24 mouse cellular contexts compared by ENCODE assay signal in the genomic region with DNA sequence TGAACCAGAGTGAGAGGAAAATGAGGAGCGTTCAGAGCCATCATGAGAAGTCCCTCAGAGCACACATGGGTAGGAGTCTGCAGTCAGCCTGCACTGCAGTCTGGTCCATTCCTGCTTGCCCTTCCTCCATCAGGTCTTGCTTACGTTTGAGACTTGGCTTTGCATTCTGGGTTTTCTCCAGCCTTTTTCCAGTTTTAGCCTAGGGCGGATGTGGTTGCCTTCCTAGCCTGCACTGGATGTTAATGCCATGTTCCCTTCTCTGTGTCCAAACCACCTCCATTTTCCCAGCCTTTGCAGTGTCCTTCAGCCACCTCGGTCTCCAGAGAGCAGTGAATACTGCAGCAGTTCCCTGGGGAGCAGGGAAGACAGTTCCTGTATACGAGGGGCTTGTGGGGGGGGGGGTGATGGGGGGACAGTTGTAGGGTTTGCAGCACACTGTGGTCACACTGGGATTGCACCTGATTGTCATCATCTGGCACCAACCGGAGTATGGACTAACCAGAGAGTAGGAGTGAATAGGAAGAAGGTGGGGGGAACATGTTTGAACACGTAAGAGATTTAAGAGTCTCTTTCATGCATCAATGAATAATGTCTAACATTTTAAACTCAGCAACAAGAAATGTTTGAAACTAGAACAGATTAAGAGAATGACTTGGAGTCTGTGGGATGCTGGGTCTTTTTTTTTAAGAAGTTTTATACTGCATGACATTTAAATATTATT.
DNase-seq lines count a peak whose midpoint lies in the region; ATAC-seq and TF ChIP-seq lines count a peak whose summit lies in the region.
"Had no signal": no experiment of that assay in that cellular context is flagged by ENCODE, and none has a peak within 500 bp of the region (broad histone marks: within the 10 kb centered on the region; RNA-seq: fewer than 3 reads in every experiment).

No protein-coding gene starts in this region.

- no peak for TF ChIP-seq POLR2A in CH12.LX (IDR thresholded peaks at IDR 0.05; ENCODE audit: low read depth, low read length)

- H3K9ac ChIP-seq in CH12.LX (ENCODE audit: insufficient read depth, low read depth): no peak overlapping the region
- H3K9ac ChIP-seq: embryonic facial prominence, embryonic 13.5 days; embryonic facial prominence, embryonic 15.5 days; forebrain, embryonic 13.5 days; forebrain, embryonic 15.5 days; forebrain, postnatal 0 days had no signal

- no peak overlapping the region for H3K4me2 ChIP-seq in CH12.LX (ENCODE audit: insufficient read depth, low read depth, poor library complexity, severe bottlenecking)
- H3K4me2 ChIP-seq: embryonic facial prominence, embryonic 13.5 days; embryonic facial prominence, embryonic 15.5 days; forebrain, embryonic 13.5 days; forebrain, embryonic 15.5 days had no signal

- no peaks in the 10 kb centered on the region for H3K9me3 ChIP-seq in CH12.LX (replicated peaks; ENCODE audit: low read length)
- H3K9me3 ChIP-seq in forebrain, embryonic 10.5 days: no peaks in the 10 kb centered on the region
- H3K9me3 ChIP-seq: embryonic facial prominence, embryonic 13.5 days; embryonic facial prominence, embryonic 15.5 days; forebrain, embryonic 13.5 days; forebrain, embryonic 15.5 days; G1E had no signal

- TF ChIP-seq CTCF in CH12.LX (conservative IDR thresholded peaks at IDR 0.05 in 1 of 2, IDR thresholded peaks at IDR 0.05 in 1 of 2; ENCODE audit: low read depth in 2 of 2, low read length in 2 of 2): no peak

- whole genome bisulfite sequencing in forebrain, embryonic 10.5 days: 85% methylated on average over 7 of the region's 7 CpGs

- dilution Hi-C loops in CH12.LX (cut with MboI; ENCODE audit: extremely low pct_ligation_motif_present, extremely low pct_unique_long_range_greater_than_20kb, low sequenced_read_pairs): no loop called here

- in situ Hi-C loops in CH12.LX (cut with MboI; ENCODE audit: low pct_ligation_motif_present, low pct_unique_long_range_greater_than_20kb, low sequenced_read_pairs): no loop called here

- TF ChIP-seq RAD21 in CH12.LX (IDR thresholded peaks at IDR 0.05; ENCODE audit: low read depth, low read length): no peak

- H3K27ac ChIP-seq in CH12.LX (ENCODE audit: insufficient read depth, low read depth): no peak overlapping the region
- H3K27ac ChIP-seq in forebrain, embryonic 10.5 days: no peak overlapping the region
- H3K27ac ChIP-seq: embryonic facial prominence, embryonic 13.5 days; embryonic facial prominence, embryonic 15.5 days; forebrain, embryonic 13.5 days had no signal

- no peaks in the 10 kb centered on the region for H3K27me3 ChIP-seq in CH12.LX (replicated peaks)
- H3K27me3 ChIP-seq in forebrain, embryonic 10.5 days (ENCODE audit: poor library complexity, severe bottlenecking): no peaks in the 10 kb centered on the region
- H3K27me3 ChIP-seq: embryonic facial prominence, embryonic 13.5 days; embryonic facial prominence, embryonic 15.5 days; forebrain, embryonic 13.5 days; forebrain, embryonic 15.5 days; Patski had no signal

- peaks cover 0 to 40% of the 10 kb centered on the region in 2 experiments for H3K36me3 ChIP-seq in CH12.LX (replicated peaks in 1 of 2; ENCODE audit: control insufficient read depth in 1 of 2, insufficient read depth in 1 of 2, low read length in 1 of 2)
- H3K36me3 ChIP-seq in forebrain, embryonic 10.5 days (replicated peaks): peaks cover 28% of the 10 kb centered on the region

- peaks cover 5 to 15% of the 10 kb centered on the region in 2 experiments; a peak in 3 of 4 replicates for H3K4me1 ChIP-seq in CH12.LX (ENCODE audit: control insufficient read depth in 1 of 2, insufficient read depth in 2 of 2)
- H3K4me1 ChIP-seq in forebrain, embryonic 10.5 days: no peaks in the 10 kb centered on the region
- H3K4me1 ChIP-seq: embryonic facial prominence, embryonic 13.5 days; embryonic facial prominence, embryonic 15.5 days; forebrain, embryonic 13.5 days had no signal

- no peaks in the 10 kb centered on the region for H3K79me2 ChIP-seq in CH12.LX (replicated peaks; ENCODE audit: control insufficient read depth, extremely low read depth, insufficient read depth, poor library complexity, severe bottlenecking)

- ATAC-seq in frontal cortex, adult (ENCODE audit: low TSS enrichment): peak; percentile 44; the same call in 1 of the 2 replicates
- ATAC-seq: activated CD4-positive, CD25-positive, alpha-beta regulatory T cell, adult 4 months; forebrain, embryonic 13.5 days; Patski had no signal

- H3K4me3 ChIP-seq in CH12.LX (replicated peaks in 1 of 3; ENCODE audit: low read depth in 2 of 3, low read length in 2 of 3, poor library complexity in 1 of 3): no peak overlapping the region
- no peak overlapping the region for H3K4me3 ChIP-seq in forebrain, embryonic 10.5 days
- H3K4me3 ChIP-seq: embryonic facial prominence, embryonic 13.5 days; embryonic facial prominence, embryonic 15.5 days; erythroblast, embryonic 14.5 days; forebrain, embryonic 13.5 days; forebrain, embryonic 15.5 days had no signal

- no peak for DNase-seq in frontal cortex, adult 2 months (ENCODE audit: extremely low spot score in 1 of 2, low spot score in 1 of 2)
- peak; percentile 24 for DNase-seq in CH12.LX (ENCODE audit: extremely low read depth)
- DNase-seq in fat pad, adult 2 months (ENCODE audit: extremely low read depth, low read depth, low spot score): peak; percentile 66
- no peak for DNase-seq in adrenal gland, adult (ENCODE audit: inconsistent age in 2 of 2, low spot score in 1 of 2)
- DNase-seq in forebrain, embryonic 10.5 days (ENCODE audit: extremely low spot score, low spot score): no peak
- DNase-seq: adrenal gland, adult 2 months; adrenal gland, postnatal 10 days; adrenal gland, postnatal 25 days; cerebellum, adult 11 months; cerebellum, adult 18-20 months; cerebellum, adult 8-10 months; cerebellum, adult 9-11 months; cerebellum, postnatal 25 days; embryo, embryonic 11 days had no signal

- TF ChIP-seq EP300 in CH12.LX (IDR thresholded peaks at IDR 0.05; ENCODE audit: low read length): no peak

TF ChIP-seq in CH12.LX, 34 proteins besides CTCF, POLR2A, EP300 and RAD21:
- 0 out of 2 replicates have a peak, but pooled peaks have one; percentile 68 for TF ChIP-seq CHD1 (IDR thresholded peaks at IDR 0.05; ENCODE audit: low read depth, low read length)
- TF ChIP-seq PAX5 (IDR thresholded peaks at IDR 0.05; ENCODE audit: low read length): no peak
TF ChIP-seq in CH12.LX: peak in this region for 1.

Comparison
In these comparisons a context has a peak if more than half of its experiments do, and no peak if none do; other contexts are left out.
1. DNase-seq: peak in CH12.LX (single experiment) and fat pad, adult 2 months (single experiment); none in frontal cortex, adult 2 months (0 of 2), adrenal gland, adult (0 of 2) and forebrain, embryonic 10.5 days (single experiment).